10 mouse cellular contexts compared by ENCODE assay signal in genomic region chr7:142456806-142457205, GRCm38 (mm10). TPM values are rescaled to one million over a fixed set of nuclear protein-coding genes. Genes with fewer than 3 reads are reported as not detected.
DNase-seq lines count a peak whose midpoint lies in the region; ATAC-seq and TF ChIP-seq lines count a peak whose summit lies in the region.
"Had no signal": no experiment of that assay in that cellular context is flagged by ENCODE, and none has a peak within 500 bp of the region (broad histone marks: within the 10 kb centered on the region; RNA-seq: fewer than 3 reads in every experiment).

No protein-coding gene starts in this region.

- no peak overlapping the region for H3K4me2 ChIP-seq in lung, embryonic 16.5 days (ENCODE audit: low read depth, low read length)
- no peak overlapping the region for H3K4me2 ChIP-seq in forebrain, embryonic 14.5 days (ENCODE audit: low read length)
- no peak overlapping the region for H3K4me2 ChIP-seq in midbrain, postnatal 0 days (ENCODE audit: low read depth, low read length, poor library complexity, severe bottlenecking)

- peak overlapping the region; percentile 28; the same call in 1 of the 2 replicates for H3K9ac ChIP-seq in lung, embryonic 16.5 days (ENCODE audit: low read length)
- H3K9ac ChIP-seq in forebrain, embryonic 14.5 days (ENCODE audit: low read length) = no peak overlapping the region
- no peak overlapping the region for H3K9ac ChIP-seq in midbrain, postnatal 0 days (replicated peaks; ENCODE audit: low read length, poor library complexity, severe bottlenecking)

- H3K27me3 ChIP-seq in lung, embryonic 16.5 days (ENCODE audit: control insufficient read depth, insufficient read depth, low read depth, low read length) = no peaks in the 10 kb centered on the region
- no peaks in the 10 kb centered on the region for H3K27me3 ChIP-seq in forebrain, embryonic 14.5 days (replicated peaks; ENCODE audit: control insufficient read depth, insufficient read depth, low read length)
- H3K27me3 ChIP-seq in hindbrain, embryonic 10.5 days (ENCODE audit: insufficient read depth, poor library complexity, severe bottlenecking) = no peaks in the 10 kb centered on the region
- no peaks in the 10 kb centered on the region for H3K27me3 ChIP-seq in midbrain, postnatal 0 days (ENCODE audit: insufficient read depth, low read length)

- no peak for TF ChIP-seq CTCF in midbrain, postnatal 0 days (IDR thresholded peaks at IDR 0.05)

- H3K4me3 ChIP-seq in lung, embryonic 16.5 days (ENCODE audit: low read length) = no peak overlapping the region
- H3K4me3 ChIP-seq in forebrain, embryonic 14.5 days (ENCODE audit: low read depth, low read length) = no peak overlapping the region
- no peak overlapping the region for H3K4me3 ChIP-seq in hindbrain, embryonic 10.5 days
- H3K4me3 ChIP-seq in midbrain, postnatal 0 days (ENCODE audit: low read depth, low read length) = no peak overlapping the region

- 28% methylated on average over 3 of the region's 3 CpGs for WGBS in lung, embryonic 16.5 days
- WGBS in forebrain, embryonic 14.5 days = 82% methylated on average over 3 of the region's 3 CpGs
- 67% methylated on average over 3 of the region's 3 CpGs for WGBS in hindbrain, embryonic 10.5 days
- WGBS in midbrain, postnatal 0 days = 76% methylated on average over 3 of the region's 3 CpGs

- H3K4me1 ChIP-seq in lung, embryonic 16.5 days (replicated peaks; ENCODE audit: control insufficient read depth, insufficient read depth, low read length) = peaks cover 50% of the 10 kb centered on the region
- H3K4me1 ChIP-seq in forebrain, embryonic 14.5 days (ENCODE audit: control insufficient read depth, insufficient read depth, low read length) = peaks cover 16% of the 10 kb centered on the region
- H3K4me1 ChIP-seq in hindbrain, embryonic 10.5 days (replicated peaks) = peaks cover 53% of the 10 kb centered on the region
- no peaks in the 10 kb centered on the region for H3K4me1 ChIP-seq in midbrain, postnatal 0 days (ENCODE audit: insufficient read depth, low read length)

- no peaks in the 10 kb centered on the region for H3K9me3 ChIP-seq in lung, embryonic 16.5 days (ENCODE audit: control insufficient read depth, low read length)
- H3K9me3 ChIP-seq in forebrain, embryonic 14.5 days (replicated peaks; ENCODE audit: control insufficient read depth, low read length) = no peaks in the 10 kb centered on the region
- no peaks in the 10 kb centered on the region for H3K9me3 ChIP-seq in hindbrain, embryonic 10.5 days
- no peaks in the 10 kb centered on the region for H3K9me3 ChIP-seq in midbrain, postnatal 0 days (ENCODE audit: low read length)

- H3K27ac ChIP-seq in lung, embryonic 16.5 days (ENCODE audit: low read length) = peak overlapping the region; percentile 93
- H3K27ac ChIP-seq in forebrain, embryonic 14.5 days (ENCODE audit: low read depth, low read length) = peak overlapping the region; percentile 74; the same call in 1 of the 2 replicates
- peak overlapping the region; percentile 86 for H3K27ac ChIP-seq in hindbrain, embryonic 10.5 days
- H3K27ac ChIP-seq in midbrain, postnatal 0 days (ENCODE audit: low read depth, low read length) = peak overlapping the region; percentile 77

- ATAC-seq in lung, embryonic 16.5 days (ENCODE audit: low read depth) = no peak
- ATAC-seq in forebrain, embryonic 14.5 days = 0 out of 2 replicates have a peak, but pooled peaks have one; percentile 13
- peak; percentile 14; the same call in 1 of the 2 replicates for ATAC-seq in midbrain, postnatal 0 days (ENCODE audit: low FRiP score)
- no peak for ATAC-seq in monocyte, adult 5-6 weeks (replicated peaks; ENCODE audit: insufficient number of reproducible peaks, low FRiP score, low TSS enrichment, poor library complexity, severe bottlenecking)

- DNase-seq in lung, postnatal 10 days = no peak
- no peak for DNase-seq in forebrain, embryonic 14.5 days (ENCODE audit: low spot score)
- DNase-seq in hindbrain, embryonic 10.5 days (ENCODE audit: low spot score) = no peak
- no peak for DNase-seq in midbrain, postnatal 0 days (ENCODE audit: low spot score)
- no peak for DNase-seq in B cell, adult 2 months
- no peak for DNase-seq in ovary, postnatal 10 days (ENCODE audit: low spot score)
- DNase-seq: kidney, adult 8-10 months had no signal

- H3K36me3 ChIP-seq in lung, embryonic 16.5 days (ENCODE audit: control insufficient read depth, insufficient read depth, low read length) = no peaks in the 10 kb centered on the region
- no peaks in the 10 kb centered on the region for H3K36me3 ChIP-seq in forebrain, embryonic 14.5 days (ENCODE audit: control insufficient read depth, insufficient read depth, low read length)
- no peaks in the 10 kb centered on the region for H3K36me3 ChIP-seq in hindbrain, embryonic 10.5 days
- H3K36me3 ChIP-seq in midbrain, postnatal 0 days (ENCODE audit: insufficient read depth, low read length) = no peaks in the 10 kb centered on the region

RNA-seq across cellular contexts. Expression of gene Lsp1, which starts 3.8 kb away (rescaled TPM):
- polyA plus RNA-seq in lung, embryonic 16.5 days (2015; fragmentation: Nextera tagmentation; extraction: Ambion mirVana) = 110 and 118 TPM in 2 replicates
- 5.8 and 5.9 TPM in 2 replicates for polyA plus RNA-seq in forebrain, embryonic 14.5 days (2014; fragmentation: Nextera tagmentation; extraction: Ambion mirVana)
- polyA plus RNA-seq in hindbrain, embryonic 10.5 days (2016; fragmentation: Nextera tagmentation; extraction: Ambion mirVana) = 17.9 and 19.4 TPM in 2 replicates
- 5.1 and 11.0 TPM in 2 replicates for total RNA-seq in midbrain, postnatal 0 days (2014; rRNA removed)
- 5.3 and 8.7 TPM in 2 replicates for polyA plus RNA-seq in midbrain, postnatal 0 days (2015; fragmentation: Nextera tagmentation; extraction: Ambion mirVana)
- total RNA-seq in monocyte, adult 5-6 weeks (2017) = 1,011 to 1,374 TPM (median 1,247 TPM) in 3 replicates

RNA-seq across cellular contexts. Expression of gene Tnni2, which starts 15.2 kb away (rescaled TPM):
- polyA plus RNA-seq in lung, embryonic 16.5 days (2015; fragmentation: Nextera tagmentation; extraction: Ambion mirVana) = 17.6 and 61.1 TPM in 2 replicates
- polyA plus RNA-seq in forebrain, embryonic 14.5 days (2014; fragmentation: Nextera tagmentation; extraction: Ambion mirVana) = 0.67 and 0.82 TPM in 2 replicates
- polyA plus RNA-seq in hindbrain, embryonic 10.5 days (2016; fragmentation: Nextera tagmentation; extraction: Ambion mirVana) = 1.2 and 1.3 TPM in 2 replicates
- total RNA-seq in midbrain, postnatal 0 days (2014; rRNA removed) = not detected in 2 replicates
- polyA plus RNA-seq in midbrain, postnatal 0 days (2015; fragmentation: Nextera tagmentation; extraction: Ambion mirVana) = 0.46 and 0.56 TPM in 2 replicates
- 7.5 to 20.6 TPM (median 11.3 TPM) in 3 replicates for total RNA-seq in monocyte, adult 5-6 weeks (2017)
- polyA plus RNA-seq: testis, adult 2 months had no signal

RNA-seq across cellular contexts. Expression of gene Syt8, which starts 22.2 kb away (rescaled TPM):
- 0.48 and 1.2 TPM in 2 replicates for polyA plus RNA-seq in lung, embryonic 16.5 days (2015; fragmentation: Nextera tagmentation; extraction: Ambion mirVana)
- polyA plus RNA-seq in forebrain, embryonic 14.5 days (2014; fragmentation: Nextera tagmentation; extraction: Ambion mirVana) = not detected in 2 replicates
- not detected in 2 replicates for polyA plus RNA-seq in hindbrain, embryonic 10.5 days (2016; fragmentation: Nextera tagmentation; extraction: Ambion mirVana)
- total RNA-seq in midbrain, postnatal 0 days (2014; rRNA removed) = not detected in 2 replicates
- polyA plus RNA-seq in midbrain, postnatal 0 days (2015; fragmentation: Nextera tagmentation; extraction: Ambion mirVana) = not detected in 2 replicates
- total RNA-seq in monocyte, adult 5-6 weeks (2017) = not detected in 3 replicates

RNA-seq across cellular contexts. Expression of gene Tnnt3, which starts 41.8 kb away (rescaled TPM):
- polyA plus RNA-seq in lung, embryonic 16.5 days (2015; fragmentation: Nextera tagmentation; extraction: Ambion mirVana) = 17.9 and 50.7 TPM in 2 replicates
- polyA plus RNA-seq in forebrain, embryonic 14.5 days (2014; fragmentation: Nextera tagmentation; extraction: Ambion mirVana) = 0.42 and 0.53 TPM in 2 replicates
- 1.1 and 3.0 TPM in 2 replicates for polyA plus RNA-seq in hindbrain, embryonic 10.5 days (2016; fragmentation: Nextera tagmentation; extraction: Ambion mirVana)
- 1.3 and 1.5 TPM in 2 replicates for total RNA-seq in midbrain, postnatal 0 days (2014; rRNA removed)
- polyA plus RNA-seq in midbrain, postnatal 0 days (2015; fragmentation: Nextera tagmentation; extraction: Ambion mirVana) = 2.0 and 3.1 TPM in 2 replicates
- 13.6 to 16.7 TPM (median 15.5 TPM) in 3 replicates for total RNA-seq in monocyte, adult 5-6 weeks (2017)
- polyA plus RNA-seq: testis, adult 2 months had no signal

Comparison
In these comparisons a context has a peak if more than half of its experiments do, and no peak if none do; other contexts are left out.
1. ATAC-seq: peak in forebrain, embryonic 14.5 days (single experiment) and midbrain, postnatal 0 days (single experiment); none in lung, embryonic 16.5 days (single experiment) and monocyte, adult 5-6 weeks (single experiment).
2. Peak in every context shown above with its lines, with median percentiles within 50 percentile points of each other: H3K27ac ChIP-seq.